Mouse (Mus musculus): ENCODE measurements around the gene Ndrg3.
"Not testable (repeated sequence)": the region's sequence is repeated elsewhere in the genome, so short reads cannot be mapped to it uniquely, and the experiment has no call there.

GRCm38 (mm10) chr2:156905931-156906330 lies 85.9 kb downstream of the Ndrg3 start:
- not testable (repeated sequence) for TF ChIP-seq POLR2A (IDR thresholded peaks at IDR 0.05; ENCODE audit: borderline replicate concordance, low read depth, low read length); CTCF (IDR thresholded peaks at IDR 0.05; ENCODE audit: low read depth, low read length)
